Mouse (Mus musculus): ENCODE data around the gene Tmem120b.

- no peak for TF ChIP-seq POLR2A (IDR thresholded peaks at IDR 0.05; ENCODE audit: low read depth, low read length)
- no peak for TF ChIP-seq MXI1 (IDR thresholded peaks at IDR 0.05; ENCODE audit: low read depth, low read length)
- TF ChIP-seq ZNF384 (IDR thresholded peaks at IDR 0.05; ENCODE audit: low read depth, low read length), result no peak
- no peak for TF ChIP-seq MAFK (IDR thresholded peaks at IDR 0.05; ENCODE audit: insufficient replicate concordance, low read length)
- TF ChIP-seq EP300 (IDR thresholded peaks at IDR 0.05; ENCODE audit: low read length), result no peak
- no peak for TF ChIP-seq MAX (IDR thresholded peaks at IDR 0.05; ENCODE audit: low read length)
- no peak for TF ChIP-seq NELFE (IDR thresholded peaks at IDR 0.05; ENCODE audit: low read depth, low read length)
- peak; percentile 33 to 60; a peak in 3 of 4 replicates for TF ChIP-seq CTCF (conservative IDR thresholded peaks at IDR 0.05 in 1 of 2, IDR thresholded peaks at IDR 0.05 in 1 of 2; ENCODE audit: low read depth in 2 of 2, low read length in 2 of 2)
- TF ChIP-seq MYC (IDR thresholded peaks at IDR 0.05; ENCODE audit: low read depth, low read length), result no peak
- TF ChIP-seq JUN (IDR thresholded peaks at IDR 0.05; ENCODE audit: insufficient read depth, low read depth, low read length), result no peak
- no peak for TF ChIP-seq UBTF (IDR thresholded peaks at IDR 0.05; ENCODE audit: low read depth, low read length)
- TF ChIP-seq POLR2AphosphoS2 (IDR thresholded peaks at IDR 0.05; ENCODE audit: low read depth, low read length), result no peak
- no peak for TF ChIP-seq USF2 (conservative IDR thresholded peaks at IDR 0.05; ENCODE audit: low read depth, low read length)
- TF ChIP-seq MEF2A (IDR thresholded peaks at IDR 0.05; ENCODE audit: borderline replicate concordance, low read depth, low read length), result no peak
Observed at GRCm38 (mm10) chr5:123156763-123157162, 88.5 kb downstream of the Tmem120b start.

Measured in CH12.LX (cell line).